20 mouse cellular contexts compared by ENCODE assay signal in genomic region chr3:121287151-121287550, GRCm38 (mm10). TPM values are rescaled to one million over a fixed set of nuclear protein-coding genes. Genes with fewer than 3 reads are reported as not detected.
DNase-seq lines count a peak whose midpoint lies in the region; ATAC-seq and TF ChIP-seq lines count a peak whose summit lies in the region.
"Had no signal": no experiment of that assay in that cellular context is flagged by ENCODE, and none has a peak within 500 bp of the region (broad histone marks: within the 10 kb centered on the region; RNA-seq: fewer than 3 reads in every experiment).

No protein-coding gene starts in this region.

- no peak overlapping the region for H3K4me2 ChIP-seq in kidney, postnatal 0 days (ENCODE audit: low read length)
- no peak overlapping the region for H3K4me2 ChIP-seq in kidney, embryonic 15.5 days
- no peak overlapping the region for H3K4me2 ChIP-seq in lung, postnatal 0 days (replicated peaks; ENCODE audit: low read depth, low read length)
- H3K4me2 ChIP-seq: heart, embryonic 12.5 days; hindbrain, embryonic 13.5 days; intestine, embryonic 15.5 days; liver, embryonic 15.5 days had no signal

- no peak overlapping the region for H3K27ac ChIP-seq in kidney, postnatal 0 days
- H3K27ac ChIP-seq in kidney, embryonic 15.5 days, result no peak overlapping the region
- no peak overlapping the region for H3K27ac ChIP-seq in lung, postnatal 0 days (ENCODE audit: low read length)
- H3K27ac ChIP-seq: hindbrain, embryonic 13.5 days; intestine, embryonic 15.5 days; limb, embryonic 10.5 days; liver, embryonic 15.5 days had no signal

- no peak for ATAC-seq in kidney, postnatal 0 days (replicated peaks; ENCODE audit: low FRiP score, low read depth)
- ATAC-seq in kidney, embryonic 15.5 days (replicated peaks; ENCODE audit: low FRiP score), result no peak
- no peak for ATAC-seq in lung, postnatal 0 days
- ATAC-seq: forebrain, embryonic 16.5 days; intestine, embryonic 15.5 days; midbrain, embryonic 16.5 days had no signal

- 0 out of 2 replicates have a peak, but pooled peaks cover 3% of the 10 kb centered on the region for H3K4me1 ChIP-seq in kidney, postnatal 0 days (replicated peaks; ENCODE audit: insufficient read depth, low read length)
- peaks cover 4% of the 10 kb centered on the region for H3K4me1 ChIP-seq in kidney, embryonic 15.5 days
- no peaks in the 10 kb centered on the region; the same call in 1 of the 2 replicates for H3K4me1 ChIP-seq in lung, postnatal 0 days (ENCODE audit: insufficient read depth, low read depth, low read length)
- H3K4me1 ChIP-seq: intestine, embryonic 15.5 days had no signal

- H3K9ac ChIP-seq in kidney, postnatal 0 days (ENCODE audit: low read depth, low read length), result no peak overlapping the region
- no peak overlapping the region for H3K9ac ChIP-seq in kidney, embryonic 15.5 days
- H3K9ac ChIP-seq in lung, postnatal 0 days (replicated peaks; ENCODE audit: low read depth), result no peak overlapping the region
- H3K9ac ChIP-seq: heart, embryonic 12.5 days; hindbrain, embryonic 13.5 days; intestine, embryonic 15.5 days; liver, embryonic 15.5 days had no signal

- peak; percentile 24 to 37 for DNase-seq in cerebellum, postnatal 10 days
- DNase-seq in cerebellum, adult 18-20 months, result no peak
- DNase-seq in kidney, postnatal 0 days (ENCODE audit: low spot score), result no peak
- no peak for DNase-seq in lung, postnatal 0 days (ENCODE audit: low spot score)
- DNase-seq in lung, postnatal 36 days, result no peak
- peak; percentile 23 for DNase-seq in A20 (ENCODE audit: low read depth, low spot score)
- no peak for DNase-seq in embryo, embryonic 9.5 days (ENCODE audit: extremely low spot score)
- DNase-seq: adrenal gland, adult 2 months; kidney, postnatal 14 days; lung, postnatal 14 days; right cerebral cortex, postnatal 25 days had no signal

- H3K36me3 ChIP-seq in kidney, postnatal 0 days (ENCODE audit: insufficient read depth, low read length), result no peaks in the 10 kb centered on the region
- H3K36me3 ChIP-seq in kidney, embryonic 15.5 days, result no peaks in the 10 kb centered on the region
- H3K36me3 ChIP-seq in lung, postnatal 0 days (ENCODE audit: insufficient read depth, low read length), result no peaks in the 10 kb centered on the region
- H3K36me3 ChIP-seq: heart, embryonic 12.5 days; hindbrain, embryonic 13.5 days; intestine, embryonic 15.5 days; limb, embryonic 10.5 days; liver, embryonic 15.5 days had no signal

- WGBS in kidney, postnatal 0 days, result 95% methylated on average over 2 of the region's 2 CpGs
- WGBS in kidney, embryonic 15.5 days, result 99% methylated on average over 2 of the region's 2 CpGs
- WGBS in lung, postnatal 0 days, result 96% methylated on average over 2 of the region's 2 CpGs

- no peak for TF ChIP-seq EP300 in lung, postnatal 0 days (IDR thresholded peaks at IDR 0.05)

- no peaks in the 10 kb centered on the region for H3K27me3 ChIP-seq in kidney, postnatal 0 days (ENCODE audit: insufficient read depth, low read length)
- no peaks in the 10 kb centered on the region for H3K27me3 ChIP-seq in kidney, embryonic 15.5 days
- no peaks in the 10 kb centered on the region for H3K27me3 ChIP-seq in lung, postnatal 0 days (replicated peaks; ENCODE audit: insufficient read depth, low read length)
- H3K27me3 ChIP-seq: CH12.LX; heart, embryonic 12.5 days; hindbrain, embryonic 13.5 days; intestine, embryonic 15.5 days; liver, embryonic 15.5 days had no signal

- no peak overlapping the region for H3K4me3 ChIP-seq in kidney, postnatal 0 days (replicated peaks; ENCODE audit: low read depth, low read length)
- no peak overlapping the region for H3K4me3 ChIP-seq in kidney, embryonic 15.5 days (replicated peaks)
- no peak overlapping the region for H3K4me3 ChIP-seq in lung, postnatal 0 days (ENCODE audit: low read depth, low read length)
- H3K4me3 ChIP-seq: heart, embryonic 12.5 days; hindbrain, embryonic 13.5 days; intestine, embryonic 15.5 days; limb, embryonic 10.5 days; liver, embryonic 15.5 days had no signal

- H3K9me3 ChIP-seq in kidney, postnatal 0 days (replicated peaks; ENCODE audit: low read length), result no peaks in the 10 kb centered on the region
- H3K9me3 ChIP-seq in kidney, embryonic 15.5 days (replicated peaks), result no peaks in the 10 kb centered on the region
- no peaks in the 10 kb centered on the region for H3K9me3 ChIP-seq in lung, postnatal 0 days (ENCODE audit: low read length)
- H3K9me3 ChIP-seq: hindbrain, embryonic 13.5 days; intestine, embryonic 15.5 days; limb, embryonic 10.5 days; liver, embryonic 15.5 days had no signal

- peak; percentile 43; the same call in 1 of the 2 replicates for TF ChIP-seq CTCF in kidney, postnatal 0 days (IDR thresholded peaks at IDR 0.05; ENCODE audit: low read depth)
- peak; percentile 41 for TF ChIP-seq CTCF in lung, postnatal 0 days (IDR thresholded peaks at IDR 0.05)

RNA-seq across cellular contexts. Expression of gene Tmem56, which starts 4.3 kb away (rescaled TPM):
- 1.7 and 1.9 TPM in 2 replicates for polyA plus RNA-seq in kidney, postnatal 0 days (2015; fragmentation: Nextera tagmentation; extraction: Ambion mirVana)
- polyA plus RNA-seq in kidney, embryonic 15.5 days (2015; fragmentation: Nextera tagmentation; extraction: Ambion mirVana), result 1.6 and 1.7 TPM in 2 replicates
- polyA plus RNA-seq in lung, postnatal 0 days (2015; fragmentation: Nextera tagmentation; extraction: Ambion mirVana), result 1.5 and 2.1 TPM in 2 replicates

RNA-seq across cellular contexts. Expression of gene Alg14, which starts 4.4 kb away (rescaled TPM):
- 38.2 and 40.0 TPM in 2 replicates for polyA plus RNA-seq in kidney, postnatal 0 days (2015; fragmentation: Nextera tagmentation; extraction: Ambion mirVana)
- polyA plus RNA-seq in kidney, embryonic 15.5 days (2015; fragmentation: Nextera tagmentation; extraction: Ambion mirVana), result 38.9 and 41.5 TPM in 2 replicates
- 33.4 and 36.6 TPM in 2 replicates for polyA plus RNA-seq in lung, postnatal 0 days (2015; fragmentation: Nextera tagmentation; extraction: Ambion mirVana)

Comparison
In these comparisons a context has a peak if more than half of its experiments do, and no peak if none do; other contexts are left out.
1. DNase-seq: peak in cerebellum, postnatal 10 days (2 of 2) and A20 (single experiment); none in cerebellum, adult 18-20 months (0 of 2), kidney, postnatal 0 days (single experiment), lung, postnatal 0 days (single experiment), lung, postnatal 36 days (single experiment) and embryo, embryonic 9.5 days (single experiment).